In the genomic region with DNA sequence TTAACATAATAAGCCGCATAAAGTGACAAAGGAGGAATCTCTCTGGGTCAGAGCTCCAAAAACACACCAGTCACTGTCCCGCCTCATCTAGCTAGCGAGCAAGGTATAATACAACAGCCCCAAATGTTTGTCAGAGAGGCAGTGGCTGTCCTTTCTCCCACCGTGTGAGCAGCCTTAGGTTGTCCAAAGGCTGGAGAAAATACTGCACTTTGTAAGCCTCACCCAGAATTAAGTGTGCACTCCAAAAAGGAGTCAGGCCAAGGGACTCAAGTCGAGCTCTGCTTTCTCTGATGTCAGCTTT, we compare ENCODE assay signal across 8 mouse cellular contexts.
DNase-seq lines count a peak whose midpoint lies in the region; ATAC-seq and TF ChIP-seq lines count a peak whose summit lies in the region.

No protein-coding gene starts in this region.

- H3K27me3 ChIP-seq in kidney, embryonic 14.5 days (ENCODE audit: control insufficient read depth, insufficient read depth, low read length), result no peaks in the 10 kb centered on the region
- H3K27me3 ChIP-seq in embryonic facial prominence, embryonic 14.5 days (replicated peaks; ENCODE audit: control insufficient read depth, insufficient read depth, low read length), result no peaks in the 10 kb centered on the region
- no peaks in the 10 kb centered on the region for H3K27me3 ChIP-seq in intestine, embryonic 14.5 days (replicated peaks; ENCODE audit: control insufficient read depth, insufficient read depth, low read length)
- no peaks in the 10 kb centered on the region for H3K27me3 ChIP-seq in midbrain, embryonic 14.5 days (ENCODE audit: control insufficient read depth, insufficient read depth, low read length)
- H3K27me3 ChIP-seq in thymus, adult 2 months (ENCODE audit: control insufficient read depth, insufficient read depth, low read length), result no peaks in the 10 kb centered on the region

- TF ChIP-seq CTCF in thymus, adult 2 months (IDR thresholded peaks at IDR 0.05; ENCODE audit: borderline replicate concordance, control insufficient read depth, extremely low read depth, insufficient read depth, low read length, poor library complexity), result no peak

- no peaks in the 10 kb centered on the region for H3K36me3 ChIP-seq in kidney, embryonic 14.5 days (ENCODE audit: control insufficient read depth, insufficient read depth, low read length)
- H3K36me3 ChIP-seq in embryonic facial prominence, embryonic 14.5 days (ENCODE audit: control insufficient read depth, insufficient read depth, low read length), result no peaks in the 10 kb centered on the region
- H3K36me3 ChIP-seq in intestine, embryonic 14.5 days (ENCODE audit: control insufficient read depth, insufficient read depth, low read length), result no peaks in the 10 kb centered on the region
- no peaks in the 10 kb centered on the region for H3K36me3 ChIP-seq in midbrain, embryonic 14.5 days (ENCODE audit: control insufficient read depth, insufficient read depth, low read length)
- no peaks in the 10 kb centered on the region for H3K36me3 ChIP-seq in thymus, adult 2 months (ENCODE audit: control insufficient read depth, insufficient read depth, low read length)

- peak overlapping the region; percentile 27 for H3K4me2 ChIP-seq in kidney, embryonic 14.5 days (replicated peaks; ENCODE audit: low read depth, low read length)
- peak overlapping the region; percentile 49 for H3K4me2 ChIP-seq in embryonic facial prominence, embryonic 14.5 days (ENCODE audit: low read depth, low read length)
- H3K4me2 ChIP-seq in intestine, embryonic 14.5 days (ENCODE audit: low read length), result peak overlapping the region; percentile 45
- peak overlapping the region; percentile 37; the same call in 1 of the 2 replicates for H3K4me2 ChIP-seq in midbrain, embryonic 14.5 days (ENCODE audit: low read length)

- H3K4me1 ChIP-seq in kidney, embryonic 14.5 days (ENCODE audit: control insufficient read depth, insufficient read depth, low read length), result no peaks in the 10 kb centered on the region
- peaks cover 4% of the 10 kb centered on the region; the same call in 1 of the 2 replicates for H3K4me1 ChIP-seq in embryonic facial prominence, embryonic 14.5 days (ENCODE audit: control insufficient read depth, insufficient read depth, low read length)
- no peaks in the 10 kb centered on the region for H3K4me1 ChIP-seq in intestine, embryonic 14.5 days (replicated peaks; ENCODE audit: control insufficient read depth, insufficient read depth, low read length)
- H3K4me1 ChIP-seq in midbrain, embryonic 14.5 days (ENCODE audit: control insufficient read depth, insufficient read depth, low read length), result peaks cover 8% of the 10 kb centered on the region; the same call in 1 of the 2 replicates
- H3K4me1 ChIP-seq in thymus, adult 2 months (replicated peaks; ENCODE audit: control insufficient read depth, insufficient read depth, low read length), result 0 out of 2 replicates have a peak, but pooled peaks cover 2% of the 10 kb centered on the region

- no peak for TF ChIP-seq POLR2A in thymus, adult 2 months (IDR thresholded peaks at IDR 0.05; ENCODE audit: control insufficient read depth, extremely low read depth, insufficient read depth, low read length, poor library complexity)

- 73% methylated on average over 5 of the region's 5 CpGs for whole genome bisulfite sequencing in kidney, embryonic 14.5 days
- 70% methylated on average over 5 of the region's 5 CpGs for WGBS in embryonic facial prominence, embryonic 14.5 days
- 76% methylated on average over 5 of the region's 5 CpGs for WGBS in intestine, embryonic 14.5 days
- 71% methylated on average over 5 of the region's 5 CpGs for WGBS in midbrain, embryonic 14.5 days
- 88% methylated on average over 5 of the region's 5 CpGs for WGBS in thymus, adult 2 months

- no peaks in the 10 kb centered on the region for H3K9me3 ChIP-seq in kidney, embryonic 14.5 days (ENCODE audit: control insufficient read depth, low read length)
- H3K9me3 ChIP-seq in embryonic facial prominence, embryonic 14.5 days (ENCODE audit: control insufficient read depth, low read length), result no peaks in the 10 kb centered on the region
- no peaks in the 10 kb centered on the region for H3K9me3 ChIP-seq in intestine, embryonic 14.5 days (ENCODE audit: control insufficient read depth, low read length)
- no peaks in the 10 kb centered on the region for H3K9me3 ChIP-seq in midbrain, embryonic 14.5 days (ENCODE audit: control insufficient read depth, low read length)

- H3K9ac ChIP-seq in kidney, embryonic 14.5 days (ENCODE audit: low read depth, low read length), result no peak overlapping the region
- no peak overlapping the region; the same call in 1 of the 2 replicates for H3K9ac ChIP-seq in embryonic facial prominence, embryonic 14.5 days (ENCODE audit: low read depth, low read length)
- H3K9ac ChIP-seq in intestine, embryonic 14.5 days (ENCODE audit: low read length), result no peak overlapping the region
- H3K9ac ChIP-seq in midbrain, embryonic 14.5 days (replicated peaks; ENCODE audit: low read length), result no peak overlapping the region

- no peak overlapping the region for H3K27ac ChIP-seq in kidney, embryonic 14.5 days (ENCODE audit: low read depth, low read length)
- no peak overlapping the region for H3K27ac ChIP-seq in embryonic facial prominence, embryonic 14.5 days (replicated peaks; ENCODE audit: low read depth, low read length)
- H3K27ac ChIP-seq in intestine, embryonic 14.5 days (ENCODE audit: low read depth), result no peak overlapping the region
- no peak overlapping the region for H3K27ac ChIP-seq in midbrain, embryonic 14.5 days (replicated peaks; ENCODE audit: low read depth, low read length)
- no peak overlapping the region for H3K27ac ChIP-seq in thymus, adult 2 months (ENCODE audit: control insufficient read depth, insufficient read depth, low read length)

- no peak for DNase-seq in kidney, postnatal 4 days
- no peak for DNase-seq in embryonic facial prominence, embryonic 14.5 days (ENCODE audit: low spot score)
- DNase-seq in intestine, embryonic 14.5 days (ENCODE audit: low spot score), result no peak
- DNase-seq in midbrain, embryonic 14.5 days, result no peak
- DNase-seq in ovary, postnatal 10 days (ENCODE audit: low spot score), result no peak
- DNase-seq in cerebellum, adult 11-12 months, result no peak
- no peak for DNase-seq in thymus, adult 2 months

- H3K4me3 ChIP-seq in kidney, embryonic 14.5 days (ENCODE audit: low read length), result no peak overlapping the region; the same call in 1 of the 2 replicates
- no peak overlapping the region for H3K4me3 ChIP-seq in embryonic facial prominence, embryonic 14.5 days (ENCODE audit: low read depth, low read length)
- peak overlapping the region; percentile 10; the same call in 1 of the 2 replicates for H3K4me3 ChIP-seq in intestine, embryonic 14.5 days (ENCODE audit: low read depth, low read length)
- no peak overlapping the region for H3K4me3 ChIP-seq in midbrain, embryonic 14.5 days (replicated peaks; ENCODE audit: low read depth, low read length)
- no peak overlapping the region for H3K4me3 ChIP-seq in thymus, adult 2 months (ENCODE audit: control insufficient read depth, insufficient read depth, low read length)

- ATAC-seq in kidney, embryonic 14.5 days (ENCODE audit: low FRiP score, low TSS enrichment), result 0 out of 2 replicates have a peak, but pooled peaks have one; percentile 49
- no peak for ATAC-seq in embryonic facial prominence, embryonic 14.5 days (ENCODE audit: low read depth)
- no peak for ATAC-seq in intestine, embryonic 14.5 days (replicated peaks; ENCODE audit: low FRiP score, low TSS enrichment, low read depth)
- ATAC-seq in midbrain, embryonic 14.5 days (ENCODE audit: low FRiP score, low TSS enrichment), result 0 out of 2 replicates have a peak, but pooled peaks have one; percentile 28

Comparison
In these comparisons a context has a peak if more than half of its experiments do, and no peak if none do; other contexts are left out.
1. ATAC-seq: peak in kidney, embryonic 14.5 days (single experiment) and midbrain, embryonic 14.5 days (single experiment); none in embryonic facial prominence, embryonic 14.5 days (single experiment) and intestine, embryonic 14.5 days (single experiment).
2. Peak in every context shown above with its lines, with median percentiles within 50 percentile points of each other: H3K4me2 ChIP-seq.